ENCODE assay signal across 15 mouse cellular contexts in genomic region chr6:43537252-43537870, GRCm38 (mm10).
"Had no signal": no experiment of that assay in that cellular context is flagged by ENCODE, and none has a peak within 500 bp of the region (broad histone marks: within the 10 kb centered on the region; RNA-seq: fewer than 3 reads in every experiment).

No protein-coding gene starts in this region.

- H3K4me3 ChIP-seq: intestine, embryonic 15.5 days; layer of hippocampus, adult 2 months; limb, embryonic 12.5 days; midbrain, embryonic 13.5 days; myocyte; neural tube, embryonic 12.5 days; stomach, embryonic 15.5 days had no signal

- H3K9me3 ChIP-seq: intestine, embryonic 15.5 days; limb, embryonic 12.5 days; midbrain, embryonic 13.5 days; neural tube, embryonic 12.5 days; stomach, embryonic 15.5 days had no signal

- H3K4me2 ChIP-seq: intestine, embryonic 15.5 days; limb, embryonic 12.5 days; midbrain, embryonic 13.5 days; neural tube, embryonic 12.5 days; stomach, embryonic 15.5 days had no signal

- H3K36me3 ChIP-seq: intestine, embryonic 15.5 days; limb, embryonic 12.5 days; midbrain, embryonic 13.5 days; neural tube, embryonic 12.5 days; stomach, embryonic 15.5 days had no signal

- H3K27ac ChIP-seq: intestine, embryonic 15.5 days; layer of hippocampus, adult 2 months; limb, embryonic 12.5 days; liver, embryonic 14.5 days; midbrain, embryonic 13.5 days; neural tube, embryonic 12.5 days; stomach, embryonic 15.5 days had no signal

- H3K27me3 ChIP-seq: intestine, embryonic 15.5 days; limb, embryonic 12.5 days; midbrain, embryonic 13.5 days; neural tube, embryonic 12.5 days; stomach, embryonic 15.5 days had no signal

- H3K9ac ChIP-seq: intestine, embryonic 15.5 days; limb, embryonic 12.5 days; liver, embryonic 14.5 days; midbrain, embryonic 13.5 days; neural tube, embryonic 12.5 days; stomach, embryonic 15.5 days had no signal

- ATAC-seq: intestine, embryonic 15.5 days; midbrain, embryonic 13.5 days had no signal

- H3K4me1 ChIP-seq: intestine, embryonic 15.5 days; limb, embryonic 12.5 days; midbrain, embryonic 13.5 days; neural tube, embryonic 12.5 days; stomach, embryonic 15.5 days had no signal

- DNase-seq: kidney, adult 18-20 months; kidney, postnatal 10 days; kidney, postnatal 4 days; lung, postnatal 14 days; right cerebral cortex, postnatal 14 days; thymus, adult 2 months; thymus, postnatal 25 days had no signal
